Mouse (Mus musculus) stomach, embryonic 14.5 days (tissue): ENCODE measurements around the gene Ptprb. TPM values are rescaled to one million over a fixed set of nuclear protein-coding genes. Genes with fewer than 3 reads are reported as not detected.

Source experiments
- ATAC-seq: fragments of 200-750 bp; cut with Nextera tagmentation; 2 replicates; pipeline ENCODE4 v1.8.0; 2017; ENCODE audit warnings: low read depth, moderate TSS enrichment; ENCODE audit not compliant: insufficient number of reproducible peaks, insufficient read depth, low FRiP score
- H3K27ac ChIP-seq: fragments of 300-500 bp; sonication (generic); 2 replicates; pipeline ENCODE4 v1.5.1; 2014; ENCODE audit warnings: mild to moderate bottlenecking, low read length, moderate library complexity, mixed read lengths
- H3K27me3 ChIP-seq: fragments of 300-500 bp; sonication (generic); 2 replicates; pipeline ENCODE4 v1.6.1; 2014; ENCODE audit warnings: low read length, control low read depth, mixed read lengths; ENCODE audit not compliant: control insufficient read depth, insufficient read depth
- H3K36me3 ChIP-seq: fragments of 300-500 bp; sonication (generic); 2 replicates; pipeline ENCODE4 v1.6.1; 2014; ENCODE audit warnings: mild to moderate bottlenecking, control low read depth, low read length, moderate library complexity, mixed read lengths; ENCODE audit not compliant: control insufficient read depth, insufficient read depth
- H3K4me1 ChIP-seq: fragments of 300-500 bp; sonication (generic); 2 replicates; pipeline ENCODE4 v1.6.1; 2014; ENCODE audit warnings: low read length, control low read depth, mixed read lengths; ENCODE audit not compliant: control insufficient read depth, insufficient read depth
- H3K4me2 ChIP-seq: fragments of 300-500 bp; sonication (generic); replicated peaks from 2 replicates; pipeline ENCODE4 v1.6.1; 2014; ENCODE audit warnings: low read depth, low read length, control low read depth
- H3K4me3 ChIP-seq: fragments of 300-500 bp; sonication (generic); 2 replicates; pipeline ENCODE4 v1.5.1; 2014; ENCODE audit warnings: low read depth, low read length, control low read depth
- H3K9ac ChIP-seq: fragments of 300-500 bp; sonication (generic); replicated peaks from 2 replicates; pipeline ENCODE4 v1.6.1; 2014; ENCODE audit warnings: low read depth, mild to moderate bottlenecking, control low read depth, low read length, moderate library complexity, mixed read lengths
- H3K9me3 ChIP-seq: fragments of 300-500 bp; sonication (generic); 2 replicates; pipeline ENCODE4 v1.6.1; 2016; ENCODE audit warnings: low read depth, low read length, control low read depth; ENCODE audit not compliant: control insufficient read depth
- WGBS: fragments of 180-500 bp; shearing (Covaris S2); extraction: QIAGEN DNeasy Blood & Tissue Kit; methylation state at CpG from one replicate; pipeline ENCODE4 v1.1.7; 2014; 5-methylcytosine and 5-hydroxymethylcytosine counted together
- polyA plus RNA-seq: library from polyadenylated mRNA; unstranded; fragments of >200 nt; fragmentation: Nextera tagmentation; extraction: Ambion mirVana; gene quantifications from 2 replicates; pipeline ENCODE4 v1.2.1, GENCODE M21; 2014

The Ptprb gene
- polyA plus RNA-seq, 1 experiment from 2014 or later, result 5.9 TPM

GRCm38 (mm10) chr10:116426176-116426575, 150.9 kb downstream of the Ptprb start:
- Histone ChIP-seq H3K36me3 (no peaks in the 10 kb centered on the region), H3K9me3 (no peaks in the 10 kb centered on the region), H3K4me1 (no peaks in the 10 kb centered on the region), H3K27me3 (no peaks in the 10 kb centered on the region), H3K4me2 (no peak overlapping the region), H3K9ac (no peak overlapping the region), H3K4me3 (no peak overlapping the region), H3K27ac (no peak overlapping the region)
- no peak for ATAC-seq
- 87% methylated on average over 7 of the region's 7 CpGs for WGBS

- H3K4me2 ChIP-seq, result no peak overlapping the region
- no peaks in the 10 kb centered on the region for H3K27me3 ChIP-seq
- H3K36me3 ChIP-seq, result no peaks in the 10 kb centered on the region
- 92% methylated on average over 26 of the region's 26 CpGs for WGBS
- no peak overlapping the region for H3K27ac ChIP-seq
- H3K4me1 ChIP-seq, result no peaks in the 10 kb centered on the region
- no peaks in the 10 kb centered on the region for H3K9me3 ChIP-seq
- ATAC-seq, result no peak
- H3K9ac ChIP-seq, result no peak overlapping the region
- H3K4me3 ChIP-seq, result no peak overlapping the region
These were observed 152.9 kb downstream of the Ptprb start for GRCm38 (mm10) chr10:116428026-116428780.

GRCm38 (mm10) chr10:116432421-116432820, 157.1 kb downstream of the Ptprb start:
- Histone ChIP-seq H3K9me3 (no peaks in the 10 kb centered on the region), H3K4me1 (no peaks in the 10 kb centered on the region), H3K9ac (no peak overlapping the region), H3K27ac (no peak overlapping the region), H3K4me2 (no peak overlapping the region), H3K27me3 (no peaks in the 10 kb centered on the region), H3K36me3 (no peaks in the 10 kb centered on the region), H3K4me3 (no peak overlapping the region)
- 91% methylated on average over 7 of the region's 7 CpGs for WGBS
- ATAC-seq, result no peak

- no peak for ATAC-seq
These were observed 160.1 kb downstream of the Ptprb start for GRCm38 (mm10) chr10:116435455-116435854.

More at GRCm38 (mm10) chr10:116435455-116435854, 160.1 kb downstream of the Ptprb start:
- Histone ChIP-seq H3K27ac (no peak overlapping the region), H3K4me3 (no peak overlapping the region), H3K4me2 (no peak overlapping the region), H3K36me3 (no peaks in the 10 kb centered on the region), H3K4me1 (no peaks in the 10 kb centered on the region), H3K9ac (no peak overlapping the region), H3K9me3 (peaks cover 9% of the 10 kb centered on the region; the same call in 1 of the 2 replicates), H3K27me3 (no peaks in the 10 kb centered on the region)
- 71% methylated on average over 12 of the region's 12 CpGs for WGBS

Other genes starting within 250 kb of the Ptprb start
- gene 4933416C03Rik, start 161.6 kb upstream of the Ptprb start, polyA plus RNA-seq, result not detected in 2 replicates
- gene Kcnmb4, start 198.4 kb downstream of the Ptprb start, polyA plus RNA-seq, result 6.0 and 7.0 TPM in 2 replicates